Mouse (Mus musculus) left cerebral cortex, postnatal 36 days (tissue): ENCODE results near the gene Acad9. TPM values are rescaled to one million over a fixed set of nuclear protein-coding genes. Genes with fewer than 3 reads are reported as not detected.

Experiments
- DNase-seq, 2 experiments: peaks; one replicate each; pipeline ENCODE4 v3.0.0; 2021 to 2022; ENCODE audit warnings: low spot score in 2 of 2, mixed read lengths in 1 of 2
- intact Hi-C: fragments of 180-260 bp; cut with DNase I; formaldehyde crosslinking; loops from one replicate; pipeline ENCODE4 v1.15.1; 2025
- total RNA-seq, 2 experiments: library from RNA; stranded (reverse); gene quantifications; 2 replicates each; pipeline ENCODE4 v1.2.3; 2021

Acad9 gene
- total RNA-seq: 10 to 100 TPM; 43.8 to 48.4 TPM

DNA sequence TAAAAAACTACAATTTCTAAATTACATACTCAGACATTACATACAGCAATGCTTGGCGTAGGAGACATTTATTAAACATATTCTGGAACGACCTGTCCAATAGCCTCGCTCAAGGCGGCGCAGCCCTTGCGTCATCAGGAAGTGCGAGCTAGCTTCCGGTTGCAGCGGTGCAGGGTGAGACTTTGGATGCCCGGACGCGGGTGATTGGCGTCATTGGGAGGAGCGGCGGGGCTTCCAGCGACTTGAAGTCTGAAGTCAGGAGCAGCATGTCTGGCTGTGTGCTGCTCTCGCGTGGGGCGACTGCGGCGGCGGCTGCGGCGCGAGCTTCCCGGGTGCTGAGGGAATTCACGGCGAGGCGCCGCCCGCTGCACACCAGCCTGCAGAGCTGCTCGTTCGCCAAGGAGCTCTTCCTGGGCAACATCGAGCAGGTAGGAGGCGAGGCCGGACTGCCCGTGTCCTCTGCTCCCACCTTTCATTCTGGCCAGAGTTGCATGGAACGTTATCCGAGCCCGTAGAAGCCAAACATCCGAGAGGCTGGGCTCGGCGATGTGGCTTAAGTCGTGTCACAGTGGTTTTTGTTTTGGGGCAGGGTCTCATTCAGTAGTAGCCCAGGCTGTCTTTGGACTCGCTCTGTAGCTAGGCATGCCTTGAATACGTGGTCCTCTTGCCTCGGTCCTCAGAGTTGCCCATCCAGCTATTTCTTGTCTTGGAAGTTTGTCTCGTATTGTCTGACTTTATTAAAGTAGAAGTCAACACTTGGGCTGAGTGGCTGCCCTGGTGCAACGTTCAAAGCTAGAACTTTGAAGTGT lies at the start of gene Acad9:
Gene Acad9, plus strand, starts transcription at position 137 of the 809 bp plus-strand sequence.
- intact Hi-C loops: loop anchor here (2.0 kb wide), 1 partner anchor 65 kb away; the partner anchor contains the start of gene Mccc1
- peak; percentile 96 to 97 for DNase-seq

DNA sequence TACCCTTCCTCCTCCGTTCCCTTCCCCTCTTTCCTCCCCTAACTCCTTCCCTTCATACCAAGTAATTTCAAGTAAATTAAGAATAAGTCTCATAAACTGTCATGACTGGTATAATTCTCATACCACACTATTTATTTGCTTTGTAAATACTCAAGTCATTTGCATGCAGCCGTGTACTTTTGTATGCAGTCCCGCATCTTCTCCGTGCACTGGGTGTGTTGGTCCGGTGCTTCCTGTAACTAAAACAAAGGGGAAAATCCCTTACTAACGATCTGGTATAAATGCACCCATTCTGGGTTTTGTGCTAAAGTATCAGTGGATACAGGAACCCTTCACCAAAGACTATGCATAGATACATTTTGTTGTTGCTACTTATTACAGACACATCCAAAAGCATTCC lies 40.0 kb upstream of the Acad9 start:
- intact Hi-C loops: no loop called here
- DNase-seq: no peak

- intact Hi-C loops: no loop called here
- DNase-seq: no peak
Observed at GRCm38 (mm10) chr3:36029993-36030392, 35.8 kb upstream of the Acad9 start.

DNA sequence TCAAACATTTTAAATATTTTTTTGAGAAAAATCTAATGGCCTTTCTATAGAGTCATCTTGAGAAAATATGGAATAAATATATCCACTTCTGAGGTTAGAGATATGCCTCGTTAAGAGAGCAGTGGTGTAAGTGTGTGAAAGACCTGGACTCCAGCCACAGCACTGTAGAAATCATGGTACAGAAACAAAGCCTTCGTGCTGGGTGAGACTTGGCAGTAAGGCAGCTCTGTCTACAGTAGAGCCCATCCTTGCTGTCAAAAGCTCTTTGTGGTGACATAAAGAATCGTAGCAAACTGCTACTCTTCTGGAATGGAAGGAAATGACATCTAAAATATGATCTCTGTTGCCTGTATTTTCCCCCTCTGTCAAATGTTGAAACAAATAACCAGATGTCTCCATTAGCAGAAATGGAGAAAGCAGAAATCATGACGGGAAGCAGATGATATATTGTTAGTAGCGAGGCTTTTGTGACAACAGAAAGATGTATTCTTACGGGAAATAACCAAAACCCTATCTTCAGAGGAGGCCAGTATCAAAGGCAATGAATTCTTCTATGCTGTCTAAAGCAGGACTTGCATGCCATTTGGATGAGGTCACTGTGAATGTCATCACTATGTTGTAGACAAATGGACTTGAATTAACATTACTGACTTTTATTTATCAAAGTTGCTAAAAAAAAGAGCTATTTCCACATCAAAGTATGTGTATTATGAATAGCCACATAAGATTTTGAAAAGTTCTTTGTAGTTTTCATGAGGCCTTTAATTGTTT lies 33.9 kb upstream of the Acad9 start:
- intact Hi-C loops: no loop called here
- no peak for DNase-seq

GRCm38 (mm10) chr3:36044520-36044919 lies 21.3 kb upstream of the Acad9 start:
- intact Hi-C loops: no loop called here

GRCm38 (mm10) chr3:36045086-36045485 lies 20.7 kb upstream of the Acad9 start:
- no peak for DNase-seq
- intact Hi-C loops: no loop called here

More at GRCm38 (mm10) chr3:36044520-36044919, 21.3 kb upstream of the Acad9 start:
- no peak for DNase-seq

DNA sequence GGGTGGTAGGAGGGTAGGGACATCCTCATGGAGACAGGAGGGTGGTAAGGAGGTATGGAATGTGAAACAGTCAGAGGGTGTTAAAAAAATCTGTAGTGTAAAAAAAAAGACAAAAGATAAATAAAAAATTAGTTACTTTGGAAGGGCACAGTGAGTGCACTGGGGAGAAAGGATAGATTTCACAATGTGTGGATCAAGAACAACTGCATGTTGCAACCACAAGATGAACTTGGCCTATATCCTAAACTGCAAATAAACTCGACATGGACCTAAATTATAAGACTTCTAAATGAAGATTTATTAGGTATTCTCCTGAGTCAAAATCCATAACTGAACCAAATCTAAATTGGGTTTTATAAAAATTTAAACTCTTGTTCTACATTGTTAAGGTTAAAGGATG lies 16.7 kb upstream of the Acad9 start:
- intact Hi-C loops: no loop called here

GRCm38 (mm10) chr3:36053447-36053846 lies 12.3 kb upstream of the Acad9 start, which contains the start of gene Ccdc144b:
Ccdc144b (minus strand) TSS chr3:36053547.
- DNase-seq: no peak

More for the DNA sequence above, 16.7 kb upstream of the Acad9 start:
- DNase-seq: no peak

DNA sequence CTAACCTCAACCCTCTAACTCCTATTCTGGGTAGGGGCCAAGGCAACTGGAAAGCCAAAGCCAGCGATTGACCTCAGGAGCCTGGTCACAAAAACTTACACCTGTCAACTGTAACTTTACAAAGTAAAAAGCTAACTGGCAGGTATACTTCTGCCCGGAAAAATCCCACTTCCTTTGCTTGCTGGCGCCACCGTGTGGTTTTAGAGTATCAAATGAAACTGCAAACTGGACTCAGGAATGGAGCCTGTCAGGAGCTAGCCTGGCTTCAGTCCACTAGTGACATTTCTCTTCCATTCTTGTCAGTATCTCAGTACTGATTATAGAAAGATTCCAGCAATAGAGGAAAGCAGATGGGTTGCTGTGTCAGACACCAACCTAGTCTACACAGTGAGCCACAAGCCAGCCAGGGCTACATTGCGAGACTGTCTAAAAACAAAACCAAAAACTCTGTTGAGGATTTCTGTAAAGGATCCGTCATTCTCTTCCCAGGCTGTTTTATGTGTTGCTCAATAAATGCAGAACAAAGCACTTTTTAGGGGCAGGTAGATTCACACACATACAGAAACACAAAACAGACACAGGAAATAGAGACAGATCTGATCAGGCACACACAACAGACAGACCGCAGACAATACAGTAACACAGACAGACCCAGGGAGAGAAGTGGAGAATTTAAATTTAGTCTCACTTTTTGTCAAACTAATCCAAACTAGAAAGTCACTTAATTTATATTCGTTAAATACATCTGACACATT lies 5.5 kb upstream of the Acad9 start:
- intact Hi-C loops: no loop called here
- peak; percentile 31 to 41 for DNase-seq

More at GRCm38 (mm10) chr3:36053447-36053846, 12.3 kb upstream of the Acad9 start, which contains the start of gene Ccdc144b:
- intact Hi-C loops: no loop called here

GRCm38 (mm10) chr3:36064592-36065061 lies 1.2 kb upstream of the Acad9 start:
- intact Hi-C loops: loop anchor here (2.0 kb wide), 1 partner anchor 64 kb away; the partner anchor contains the start of gene Mccc1
- DNase-seq: no peak

GRCm38 (mm10) chr3:36065166-36065565 lies 613 bp upstream of the Acad9 start:
- intact Hi-C loops: loop anchor here (2.0 kb wide), 1 partner anchor 64 kb away; the partner anchor contains the start of gene Mccc1
- no peak for DNase-seq

DNA sequence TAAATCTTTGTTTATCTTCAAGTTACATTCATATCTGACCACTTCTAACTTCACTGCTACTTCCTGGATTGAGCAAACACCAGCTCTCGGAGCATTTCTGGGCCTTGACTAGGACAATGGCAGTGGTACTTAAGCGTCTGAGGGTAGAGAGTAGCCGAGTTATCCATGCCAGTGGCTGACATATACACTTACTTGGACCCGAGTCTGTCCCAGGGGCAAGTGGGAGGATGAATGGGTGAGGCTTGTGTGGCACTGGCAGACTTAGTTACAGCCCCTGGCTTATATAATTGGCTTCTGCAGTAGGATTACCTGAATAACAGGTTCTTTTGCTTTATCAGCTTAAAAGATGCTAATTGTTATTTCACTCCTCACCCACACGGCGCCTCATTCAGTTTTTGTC lies 2.0 kb downstream of the Acad9 start:
- DNase-seq: no peak
- intact Hi-C loops: no loop called here

GRCm38 (mm10) chr3:36070436-36070835 lies 4.7 kb downstream of the Acad9 start:
- DNase-seq: no peak
- intact Hi-C loops: no loop called here

DNA sequence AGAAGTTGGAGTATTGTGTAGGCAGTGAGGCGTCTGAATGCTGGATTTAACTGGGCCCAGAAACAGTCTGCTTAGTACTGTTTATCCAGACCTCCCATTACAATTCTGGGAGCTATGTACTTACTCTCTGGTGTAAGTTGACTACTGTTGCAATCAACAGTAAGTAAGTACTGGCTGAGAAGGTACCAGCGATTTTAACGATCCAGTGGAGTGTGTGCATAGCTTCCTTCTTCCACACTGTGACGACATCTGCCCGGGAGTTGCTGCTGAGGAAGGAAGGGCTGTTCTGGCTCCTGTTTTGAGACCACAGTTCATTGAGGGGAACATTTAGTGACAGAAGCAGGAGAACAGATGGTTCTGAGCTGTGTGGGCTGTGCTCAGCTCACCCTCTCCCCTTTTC lies 5.3 kb downstream of the Acad9 start:
- DNase-seq: no peak
- intact Hi-C loops: no loop called here

DNA sequence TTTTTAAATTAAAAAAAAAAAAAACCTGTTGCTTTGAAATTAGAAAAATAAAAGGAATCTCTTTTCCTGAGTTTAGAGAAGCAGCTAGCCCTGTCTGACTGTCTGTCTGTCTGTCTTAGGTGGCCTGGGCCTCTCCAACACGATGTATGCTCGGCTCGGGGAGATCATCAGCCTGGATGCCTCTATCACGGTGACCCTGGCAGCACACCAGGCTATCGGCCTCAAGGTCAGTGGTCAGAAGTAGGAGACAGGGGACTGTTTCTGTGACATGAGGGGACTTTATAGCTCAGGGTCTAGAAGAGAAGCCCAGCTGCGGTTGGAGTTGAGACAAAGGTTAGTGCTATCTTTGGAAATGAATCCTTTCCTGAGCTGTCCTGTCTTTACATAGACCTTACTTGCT lies 8.5 kb downstream of the Acad9 start:
- intact Hi-C loops: no loop called here
- no peak for DNase-seq

GRCm38 (mm10) chr3:36075466-36075865 lies 9.7 kb downstream of the Acad9 start:
- intact Hi-C loops: no loop called here
- DNase-seq: no peak

DNA sequence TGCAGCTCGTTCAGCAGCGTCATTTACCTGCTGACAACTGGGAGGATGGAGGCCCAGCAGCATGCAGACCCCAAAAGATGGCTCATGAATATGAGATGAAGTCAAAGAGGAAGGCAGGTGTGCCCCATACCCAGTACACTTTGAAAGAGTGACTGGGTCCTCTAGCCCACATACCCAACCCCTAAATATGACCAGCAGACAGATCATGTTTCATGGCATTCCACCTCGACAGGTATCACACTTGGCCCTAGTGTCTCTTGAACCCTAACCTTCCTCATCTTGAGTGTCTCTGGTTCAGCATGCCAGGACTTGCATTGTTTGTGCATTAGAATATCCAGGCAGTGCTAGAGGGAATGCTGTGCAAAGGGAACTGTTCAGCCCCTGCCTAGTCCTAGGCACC lies 11.6 kb downstream of the Acad9 start:
- no peak for DNase-seq
- intact Hi-C loops: no loop called here

- intact Hi-C loops: no loop called here
- DNase-seq: peak in 1 of 2 experiments; percentile 2
Observed at GRCm38 (mm10) chr3:36079886-36080285, 14.1 kb downstream of the Acad9 start.

DNA sequence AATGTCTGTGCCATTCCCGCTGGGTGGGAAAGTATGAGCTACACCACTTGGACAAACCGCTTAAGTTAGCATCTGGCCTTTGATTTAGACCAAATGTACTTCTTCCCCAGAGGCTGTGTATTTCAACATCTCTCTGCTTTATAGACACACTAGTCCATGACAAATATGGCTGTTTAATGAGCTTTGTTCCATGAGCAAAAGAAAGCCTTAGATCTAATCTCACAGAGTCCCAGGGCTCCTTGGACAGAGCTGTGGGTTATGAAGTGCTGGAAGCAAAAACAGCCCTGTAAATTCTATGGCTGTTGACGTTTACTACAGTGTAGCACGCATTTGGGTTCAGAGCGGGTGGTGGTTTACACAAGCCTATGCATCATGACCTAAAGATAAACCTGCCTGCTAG lies 15.0 kb downstream of the Acad9 start:
- intact Hi-C loops: no loop called here
- no peak for DNase-seq

DNA sequence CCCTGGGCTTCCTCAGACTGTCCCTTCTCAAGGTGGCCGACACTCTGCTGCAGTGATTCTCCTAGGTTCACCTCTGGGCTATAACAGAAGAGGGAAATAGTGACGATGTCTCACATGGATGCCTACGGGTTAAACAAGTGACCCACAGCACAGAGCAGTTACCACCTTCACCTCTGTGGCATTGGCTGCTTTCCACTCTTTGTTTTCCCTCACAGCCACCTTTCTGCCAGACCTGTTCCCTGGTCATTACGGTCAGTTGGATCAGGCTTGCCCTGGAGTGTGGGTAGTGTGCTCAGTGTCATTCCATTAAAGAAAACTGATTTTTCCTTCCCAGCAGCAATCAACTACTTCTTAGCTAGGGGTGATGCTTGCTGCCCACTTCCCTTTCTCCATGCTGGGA lies 17.1 kb downstream of the Acad9 start:
- no peak for DNase-seq
- intact Hi-C loops: no loop called here
